Mouse (Mus musculus): ENCODE results near the gene Rdh16.
A peak's percentile ranks its signal among the peaks of the same experiment; 100 is the strongest.
"Not testable (repeated sequence)": the region's sequence is repeated elsewhere in the genome, so short reads cannot be mapped to it uniquely, and the experiment has no call there.

Gene Rdh16

GRCm38 (mm10) chr10:127800891-127801290 lies at the start of gene Rdh16:
TSS of gene Rdh16 (plus strand) at chr10:127801152.
- peak; percentile 71 to 74 for DNase-seq

- DNase-seq, result peak; percentile 66 to 70
Measured at GRCm38 (mm10) chr10:127751548-127751947, 49.4 kb upstream of the Rdh16 start, which contains the start of gene Gpr182. TSS of gene Gpr182 (minus strand) at chr10:127751732.

- DNase-seq, result peak; percentile 72 to 80
Measured at GRCm38 (mm10) chr10:127754566-127755166, 46.3 kb upstream of the Rdh16 start.

GRCm38 (mm10) chr10:127755246-127755645 lies 45.7 kb upstream of the Rdh16 start:
- DNase-seq, result peak in 1 of 2 experiments; percentile 43

GRCm38 (mm10) chr10:127755770-127756468 lies 45.0 kb upstream of the Rdh16 start:
- peak in 1 of 2 experiments; percentile 36 for DNase-seq

- DNase-seq, result no peak
Measured at GRCm38 (mm10) chr10:127759181-127760110, 41.5 kb upstream of the Rdh16 start, which contains the start of the genes Rdh1 and Rdh16f1. TSS of gene Rdh1 (plus strand) at chr10:127759721. TSS of gene Rdh16f1 (plus strand) at chr10:127759787.

GRCm38 (mm10) chr10:127762926-127763325 lies 38.0 kb upstream of the Rdh16 start:
- DNase-seq, result not testable (repeated sequence)

- peak; percentile 70 to 85 for DNase-seq
Measured at GRCm38 (mm10) chr10:127763914-127764680, 36.9 kb upstream of the Rdh16 start.

- no peak for DNase-seq
Measured at GRCm38 (mm10) chr10:127766564-127766963, 34.4 kb upstream of the Rdh16 start.

GRCm38 (mm10) chr10:127776011-127776410 lies 24.9 kb upstream of the Rdh16 start, which contains the start of gene Rdh9:
TSS of gene Rdh9 (plus strand) at chr10:127776386.
- DNase-seq, result no peak

- not testable (repeated sequence) for DNase-seq
Measured at GRCm38 (mm10) chr10:127782321-127782720, 18.6 kb upstream of the Rdh16 start.

- DNase-seq, result peak in 1 of 2 experiments; percentile 36
Measured at GRCm38 (mm10) chr10:127785411-127785810, 15.5 kb upstream of the Rdh16 start.

GRCm38 (mm10) chr10:127799295-127799694 lies 1.7 kb upstream of the Rdh16 start:
- peak; percentile 63 to 86 for DNase-seq

- peak; percentile 33 to 42 for DNase-seq
Measured at GRCm38 (mm10) chr10:127801612-127802011, 660 bp downstream of the Rdh16 start.

- DNase-seq, result no peak
Measured at GRCm38 (mm10) chr10:127802236-127802635, 1.3 kb downstream of the Rdh16 start.

- peak; percentile 70 to 73 for DNase-seq
Measured at GRCm38 (mm10) chr10:127804416-127804815, 3.5 kb downstream of the Rdh16 start.

GRCm38 (mm10) chr10:127815888-127816287 lies 14.9 kb downstream of the Rdh16 start:
- DNase-seq, result peak; percentile 30 to 61

- DNase-seq, result peak in 1 of 2 experiments; percentile 56
Measured at GRCm38 (mm10) chr10:127817268-127817910, 16.4 kb downstream of the Rdh16 start.

GRCm38 (mm10) chr10:127821806-127822205 lies 20.9 kb downstream of the Rdh16 start:
- DNase-seq, result not testable (repeated sequence)

- DNase-seq, result peak; percentile 53 to 74
Measured at GRCm38 (mm10) chr10:127825386-127825785, 24.4 kb downstream of the Rdh16 start.

- no peak for DNase-seq
Measured at GRCm38 (mm10) chr10:127829121-127829520, 28.2 kb downstream of the Rdh16 start.

All from kidney, postnatal 36 days (tissue).